Mouse (Mus musculus) effector memory CD4-positive, alpha-beta T cell, adult 5 months (primary cell): ENCODE results near the gene Tnfsfm13. TPM values are rescaled to one million over a fixed set of nuclear protein-coding genes. Genes with fewer than 3 reads are reported as not detected.

Experiments used
- polyA plus RNA-seq: library from polyadenylated mRNA; unstranded; fragments of 100-300 nt; shearing (Covaris generic); gene quantifications from one replicate; pipeline ENCODE4 v1.2.1, GENCODE M21; 2017

Tnfsfm13 gene
- polyA plus RNA-seq: not detected

DNA sequence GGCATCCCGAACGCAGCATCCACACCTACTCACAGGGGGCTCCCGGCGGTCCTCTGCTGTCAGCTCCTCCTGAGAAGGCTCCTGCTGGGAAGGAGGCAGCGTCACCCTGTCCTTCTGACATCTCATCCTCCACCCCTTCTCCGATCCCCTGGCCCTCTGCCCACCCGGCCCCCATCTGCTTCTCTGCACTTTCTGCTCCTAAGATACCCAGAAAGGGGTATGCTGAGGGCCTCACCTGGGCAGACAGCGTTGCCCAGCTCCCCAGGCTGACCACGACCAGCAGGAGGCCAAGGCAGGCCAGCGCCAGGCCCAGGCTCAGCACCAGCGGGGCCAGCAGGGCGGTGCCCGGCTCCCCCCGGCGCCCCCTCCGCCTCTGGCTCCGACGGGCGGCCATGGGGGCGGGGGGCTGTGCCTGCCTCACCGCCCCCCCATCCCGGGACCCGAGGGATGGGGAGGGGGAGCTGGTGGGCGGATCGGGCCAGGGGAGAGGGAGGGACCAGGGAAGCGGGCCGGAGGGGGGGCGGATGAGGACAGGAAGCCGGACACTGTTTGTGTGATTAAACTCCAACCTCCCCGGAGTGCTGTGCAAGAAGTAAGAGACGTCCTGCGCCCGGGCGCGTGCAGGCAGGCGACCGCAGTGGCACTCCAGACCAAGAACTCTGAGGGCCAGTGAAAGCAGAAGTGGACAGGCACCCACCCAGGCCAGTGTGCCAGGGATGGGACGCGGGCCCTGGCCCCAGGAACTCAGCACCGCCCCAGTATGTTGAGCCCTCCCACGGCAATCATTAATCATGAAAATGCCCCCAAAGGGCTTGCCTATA, at the start of gene Tnfsfm13, which contains the start of gene Tnfsf12:
TSS of gene Tnfsfm13 (minus strand) at position 738 of the 821 bp plus-strand sequence.
TSS of gene Tnfsf12 (minus strand) at position 489 of the 821 bp plus-strand sequence.

GRCm38 (mm10) chr11:69685526-69686148, 10.3 kb downstream of the Tnfsfm13 start, which contains the start of gene Tnfsf13:
Tnfsf13 (minus strand) TSS chr11:69685784.

GRCm38 (mm10) chr11:69681314-69682208, 14.3 kb downstream of the Tnfsfm13 start, which contains the start of gene Senp3:
Senp3 (minus strand) TSS chr11:69682084.

DNA sequence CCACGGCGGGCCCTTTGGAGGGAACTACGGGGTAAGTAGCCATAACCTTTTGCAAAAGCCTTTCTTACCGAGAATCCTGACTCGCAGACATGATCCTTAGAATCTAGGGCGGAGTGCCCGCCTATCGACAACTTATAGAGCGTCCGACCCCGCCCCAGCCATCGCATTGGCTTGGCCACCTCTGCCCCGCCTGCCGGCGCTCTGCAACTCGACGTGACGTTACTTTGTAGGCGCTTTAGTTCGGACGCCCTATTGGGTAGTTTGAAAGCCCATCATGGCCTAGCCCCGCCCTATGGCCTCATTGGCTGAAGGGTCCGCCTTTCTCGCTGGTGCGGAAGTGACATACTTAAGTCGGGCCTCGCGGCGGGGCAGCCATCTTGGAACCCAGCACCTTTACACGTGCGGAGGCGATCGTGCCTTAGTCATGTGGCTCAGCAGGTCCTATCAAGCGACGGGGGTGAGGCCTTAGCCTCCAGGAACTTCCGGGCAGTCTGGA, 23.6 kb downstream of the Tnfsfm13 start, which contains the start of gene Eif4a1:
TSS of gene Eif4a1 (minus strand) at position 213 of the 496 bp plus-strand sequence.

GRCm38 (mm10) chr11:69665961-69666664, 29.8 kb downstream of the Tnfsfm13 start, which contains the start of gene Cd68:
Cd68 (minus strand) TSS chr11:69666153.

DNA sequence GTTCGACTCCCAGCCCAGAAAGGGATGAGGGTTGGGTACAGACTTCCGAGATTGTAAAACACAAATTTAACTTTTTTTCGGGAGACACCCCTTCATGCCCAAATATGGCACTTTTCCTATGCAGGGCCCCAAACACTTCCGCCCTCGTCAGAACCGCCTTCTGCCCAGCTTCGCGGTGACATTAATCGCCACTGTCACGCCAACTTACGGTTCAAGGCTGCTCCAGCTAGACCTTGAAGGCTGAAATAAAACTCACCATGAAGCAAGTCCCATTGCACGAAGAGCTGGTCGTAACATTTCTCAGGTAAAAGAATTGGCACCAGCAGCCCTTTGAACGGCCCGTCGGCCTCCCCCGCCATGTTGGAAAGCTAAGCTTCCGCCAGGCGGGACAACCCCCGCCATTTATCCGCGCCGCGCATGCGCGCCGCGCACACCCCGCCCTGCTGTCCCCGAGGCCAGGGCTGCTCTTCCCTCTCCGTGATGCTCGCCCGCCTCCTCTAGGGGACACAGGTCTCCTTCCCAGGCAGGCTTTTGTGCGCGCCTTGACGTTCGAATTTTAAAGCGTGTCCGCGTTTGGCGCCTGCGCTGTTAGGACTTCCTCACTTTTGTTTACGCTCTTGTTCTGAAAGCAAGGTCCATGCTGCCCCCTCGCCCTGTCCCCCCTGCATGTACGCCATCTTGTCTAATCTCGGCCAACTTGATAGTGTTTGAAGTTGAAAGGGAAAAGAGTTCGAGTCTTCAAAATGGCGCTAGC, 33.5 kb downstream of the Tnfsfm13 start, which contains the start of gene Mpdu1:
TSS of gene Mpdu1 (minus strand) at position 430 of the 754 bp plus-strand sequence.

DNA sequence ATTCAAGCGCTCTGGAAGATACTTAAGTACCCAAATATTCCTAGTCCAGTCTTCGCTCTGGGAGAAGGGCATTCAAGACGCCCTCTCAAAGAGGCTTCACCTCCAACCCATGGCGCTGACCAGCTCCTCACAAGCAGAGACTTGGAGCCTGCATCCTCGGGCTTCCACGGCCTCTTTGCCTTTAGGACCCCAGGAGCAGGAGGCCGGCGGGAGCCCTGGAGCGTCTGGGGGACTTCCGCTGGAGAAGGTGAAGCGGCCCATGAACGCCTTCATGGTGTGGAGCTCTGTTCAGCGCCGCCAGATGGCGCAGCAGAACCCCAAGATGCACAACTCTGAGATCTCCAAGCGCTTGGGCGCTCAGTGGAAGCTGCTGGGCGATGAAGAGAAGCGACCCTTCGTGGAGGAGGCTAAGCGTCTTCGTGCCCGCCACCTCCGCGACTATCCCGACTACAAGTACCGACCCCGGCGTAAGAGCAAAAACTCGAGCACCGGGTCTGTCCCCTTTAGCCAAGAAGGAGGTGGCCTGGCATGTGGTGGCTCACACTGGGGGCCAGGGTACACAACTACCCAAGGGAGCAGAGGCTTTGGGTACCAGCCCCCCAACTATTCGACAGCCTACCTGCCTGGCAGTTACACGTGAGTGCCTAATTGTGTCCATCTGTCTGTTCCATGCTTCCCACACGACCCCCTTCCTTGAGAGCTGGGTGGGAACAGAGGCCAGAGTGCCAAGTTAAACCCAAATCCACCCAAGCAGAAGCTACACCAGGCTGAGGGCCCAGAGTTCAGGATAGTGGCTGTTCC, 40.4 kb downstream of the Tnfsfm13 start, which contains the start of gene Sox15:
TSS of gene Sox15 (plus strand) at position 51 of the 801 bp plus-strand sequence.

Other genes starting within 250 kb of the Tnfsfm13 start
- not detected for gene Dnah2, start 147.0 kb downstream of the Tnfsfm13 start, polyA plus RNA-seq
- gene Efnb3, start 135.9 kb downstream of the Tnfsfm13 start, polyA plus RNA-seq: not detected
- gene Wrap53, start 115.8 kb downstream of the Tnfsfm13 start, polyA plus RNA-seq: 11.0 TPM
- 180 TPM for gene Trp53, start 115.7 kb downstream of the Tnfsfm13 start, polyA plus RNA-seq
- gene Atp1b2, start 90.2 kb downstream of the Tnfsfm13 start, polyA plus RNA-seq: not detected
- gene Shbg, start 78.2 kb downstream of the Tnfsfm13 start, polyA plus RNA-seq: not detected
- not detected for gene Sat2, start 74.1 kb downstream of the Tnfsfm13 start, polyA plus RNA-seq
- 70.3 TPM for gene Fxr2, start 63.1 kb downstream of the Tnfsfm13 start, polyA plus RNA-seq
- not detected for gene Sox15, start 40.8 kb downstream of the Tnfsfm13 start, polyA plus RNA-seq
- 39.4 TPM for gene Mpdu1, start 33.5 kb downstream of the Tnfsfm13 start, polyA plus RNA-seq
- gene Cd68, start 29.9 kb downstream of the Tnfsfm13 start, polyA plus RNA-seq: 4.3 TPM
- 908 TPM for gene Eif4a1, start 23.7 kb downstream of the Tnfsfm13 start, polyA plus RNA-seq
- gene Senp3, start 14.0 kb downstream of the Tnfsfm13 start, polyA plus RNA-seq: 32.0 TPM
- gene Tnfsf13, start 10.3 kb downstream of the Tnfsfm13 start, polyA plus RNA-seq: not detected
- not detected for gene Tnfsf12, start 249 bp downstream of the Tnfsfm13 start, polyA plus RNA-seq
- 60.5 TPM for gene Polr2a, start 62.5 kb upstream of the Tnfsfm13 start, polyA plus RNA-seq
- not detected for gene Slc35g3, start 65.9 kb upstream of the Tnfsfm13 start, polyA plus RNA-seq
- 7.6 TPM for gene Zbtb4, start 69.8 kb upstream of the Tnfsfm13 start, polyA plus RNA-seq
- 1.4 TPM for gene Chrnb1, start 99.8 kb upstream of the Tnfsfm13 start, polyA plus RNA-seq
- gene Fgf11, start 105.8 kb upstream of the Tnfsfm13 start, polyA plus RNA-seq: not detected
- gene Tmem102, start 109.5 kb upstream of the Tnfsfm13 start, polyA plus RNA-seq: not detected
- gene Gm39566, start 119.2 kb upstream of the Tnfsfm13 start, polyA plus RNA-seq: not detected
- gene Spem2, start 122.4 kb upstream of the Tnfsfm13 start, polyA plus RNA-seq: not detected
- gene Spem1, start 126.1 kb upstream of the Tnfsfm13 start, polyA plus RNA-seq: not detected
- not detected for gene Nlgn2, start 141.7 kb upstream of the Tnfsfm13 start, polyA plus RNA-seq
- gene Tmem256, start 142.4 kb upstream of the Tnfsfm13 start, polyA plus RNA-seq: 42.5 TPM
- 9.2 TPM for gene Plscr3, start 150.3 kb upstream of the Tnfsfm13 start, polyA plus RNA-seq
- not detected for gene Tnk1, start 162.6 kb upstream of the Tnfsfm13 start, polyA plus RNA-seq
- gene Tmem95, start 181.9 kb upstream of the Tnfsfm13 start, polyA plus RNA-seq: not detected
- 0.11 TPM for gene Kctd11, start 185.3 kb upstream of the Tnfsfm13 start, polyA plus RNA-seq
- gene Acap1, start 199.4 kb upstream of the Tnfsfm13 start, polyA plus RNA-seq: 462 TPM
- 0.80 TPM for gene 2810408A11Rik, start 204.9 kb upstream of the Tnfsfm13 start, polyA plus RNA-seq
- gene Neurl4, start 205.0 kb upstream of the Tnfsfm13 start, polyA plus RNA-seq: 5.4 TPM
- gene Gps2, start 217.8 kb upstream of the Tnfsfm13 start, polyA plus RNA-seq: 200 TPM
- 977 TPM for gene Eif5a, start 225.9 kb upstream of the Tnfsfm13 start, polyA plus RNA-seq
- not detected for gene Ybx2, start 239.7 kb upstream of the Tnfsfm13 start, polyA plus RNA-seq